Mouse (Mus musculus): ENCODE data around the gene Trmt2a.

Gene Trmt2a

DNA sequence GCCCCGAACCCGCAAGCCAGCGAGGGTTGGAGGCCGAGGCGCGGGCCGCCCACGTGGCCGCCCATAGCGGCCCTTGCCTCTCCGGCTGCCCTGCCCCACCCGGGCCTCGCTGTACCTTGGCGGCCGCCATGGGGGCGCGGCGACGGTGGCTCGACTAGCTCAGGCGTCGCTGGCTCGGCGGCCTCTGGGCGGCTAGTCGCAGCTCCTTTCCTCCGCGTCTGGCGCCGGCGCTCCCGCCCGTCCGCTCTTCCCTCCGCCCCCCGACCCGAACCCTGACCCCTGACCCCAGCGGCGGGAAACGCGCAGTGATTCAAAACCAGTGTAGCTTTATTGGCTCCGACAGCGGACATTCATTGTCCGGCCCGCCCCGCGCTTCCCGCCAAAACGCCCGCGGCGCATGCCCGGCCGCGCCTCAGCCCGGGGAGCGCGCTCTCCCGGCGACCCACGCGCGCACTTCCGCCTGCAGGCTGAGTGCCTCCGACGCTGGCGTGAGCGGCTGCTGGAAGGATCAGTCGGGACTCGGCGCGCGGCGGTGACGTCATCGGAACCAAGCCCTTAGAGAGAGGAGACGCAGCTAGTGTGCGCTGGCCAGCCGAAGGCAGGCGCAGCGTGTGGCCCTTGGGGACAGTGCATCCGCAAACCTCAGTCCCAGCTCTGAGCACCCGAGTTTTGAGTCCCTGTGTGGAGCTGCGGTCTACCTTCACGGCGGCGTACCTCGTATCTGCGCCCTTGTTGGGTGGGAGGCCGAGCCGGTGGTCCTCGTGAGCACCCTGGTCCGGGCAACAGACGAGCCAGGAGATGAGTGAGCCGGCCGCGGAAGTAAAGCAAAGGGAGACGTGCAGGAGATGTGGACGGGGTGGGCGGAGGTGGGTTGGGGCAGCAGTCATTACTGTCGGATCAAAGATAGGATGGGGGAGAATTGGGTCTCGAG lies at the start of gene Trmt2a, which contains the start of gene Ranbp1:
TSS of gene Trmt2a (plus strand) at position 247 of the 931 bp plus-strand sequence.
TSS of gene Ranbp1 (minus strand) at position 300 of the 931 bp plus-strand sequence.
- in situ Hi-C loops (cut with MboI; ENCODE audit: low sequenced_read_pairs): no loop called here

DNA sequence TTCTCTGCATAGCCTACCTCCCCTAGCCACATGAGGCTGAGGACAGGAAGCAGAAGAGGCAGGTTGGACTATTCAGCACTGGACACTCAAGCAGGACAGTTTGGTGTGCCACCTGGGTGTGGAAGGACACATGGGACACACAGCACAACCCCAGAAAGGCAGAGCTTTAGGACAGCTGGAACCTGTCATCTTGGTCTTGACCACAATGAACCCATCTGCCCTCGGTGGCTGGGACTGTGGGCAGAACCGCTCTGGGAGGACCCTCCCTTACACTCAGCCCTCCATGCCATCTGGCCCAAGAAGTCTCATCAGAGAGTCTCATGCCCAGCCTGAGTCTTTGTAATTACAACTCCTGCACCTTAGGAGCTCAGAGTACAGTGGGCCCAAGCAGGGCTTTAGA lies 48.4 kb upstream of the Trmt2a start:
- in situ Hi-C loops (cut with MboI; ENCODE audit: low sequenced_read_pairs): no loop called here

- in situ Hi-C loops (cut with MboI; ENCODE audit: low sequenced_read_pairs): no loop called here
Measured at GRCm38 (mm10) chr16:18201620-18202019, 46.9 kb upstream of the Trmt2a start.

DNA sequence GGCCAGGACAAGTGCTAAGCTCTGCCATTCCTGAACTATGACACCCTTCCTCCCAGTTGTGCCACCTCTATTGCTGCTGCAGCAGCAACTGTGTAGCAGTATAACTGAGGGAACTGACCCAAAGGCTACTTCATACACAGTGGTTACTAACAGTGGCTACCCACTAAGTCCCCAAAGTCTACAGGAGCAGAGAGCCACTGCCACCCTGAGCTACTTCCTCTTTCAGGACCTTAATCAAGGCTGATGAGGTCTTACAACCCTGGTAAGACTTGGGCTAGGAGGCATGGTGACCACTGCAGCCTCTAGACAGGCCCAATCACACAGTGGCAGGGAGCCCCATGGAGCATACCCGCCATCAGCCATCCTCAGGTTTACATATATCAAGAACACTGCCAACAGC lies 46.4 kb upstream of the Trmt2a start:
- in situ Hi-C loops (cut with MboI; ENCODE audit: low sequenced_read_pairs): no loop called here

DNA sequence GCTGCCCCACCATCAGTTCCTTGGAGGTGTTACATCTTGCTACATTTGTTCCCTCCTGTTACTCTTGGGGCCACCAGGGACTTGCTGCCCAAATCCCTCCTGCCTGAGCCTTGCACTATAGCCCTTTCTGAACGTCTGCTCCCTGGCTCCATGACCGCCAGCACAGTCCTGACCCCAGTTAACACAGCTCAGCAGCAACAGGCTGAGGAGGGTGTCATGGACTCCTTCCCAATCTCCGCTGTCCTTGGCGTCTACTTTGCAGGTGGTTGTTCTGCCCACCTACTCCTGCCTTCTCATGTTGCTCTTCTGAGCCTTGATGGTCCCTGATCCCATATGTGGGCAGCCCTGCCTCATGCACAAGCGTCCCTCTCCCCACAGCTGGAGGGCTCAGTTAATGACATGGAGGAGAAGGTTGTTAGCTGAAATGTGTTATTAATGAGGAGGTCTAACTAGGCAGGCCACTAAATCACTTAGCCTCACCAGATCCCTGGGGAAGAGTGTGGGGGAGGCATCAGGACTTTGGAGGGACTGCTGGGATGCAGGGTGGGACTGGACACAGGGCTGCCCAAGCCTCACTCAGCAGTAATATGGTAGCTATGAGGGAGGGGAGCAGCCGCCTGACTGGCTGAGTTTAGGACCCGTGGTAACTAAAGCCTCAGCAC lies 44.9 kb upstream of the Trmt2a start:
- in situ Hi-C loops (cut with MboI; ENCODE audit: low sequenced_read_pairs): no loop called here

GRCm38 (mm10) chr16:18210701-18211416 lies 37.6 kb upstream of the Trmt2a start:
- in situ Hi-C loops (cut with MboI; ENCODE audit: low sequenced_read_pairs): loop anchor here (10.0 kb wide), 1 partner anchor 106 kb away; no protein-coding TSS in a partner anchor

GRCm38 (mm10) chr16:18211417-18212171 lies 36.9 kb upstream of the Trmt2a start:
- in situ Hi-C loops (cut with MboI; ENCODE audit: low sequenced_read_pairs): loop anchor here (10.0 kb wide), 1 partner anchor 107 kb away; no protein-coding TSS in a partner anchor

GRCm38 (mm10) chr16:18213689-18214088 lies 34.8 kb upstream of the Trmt2a start:
- in situ Hi-C loops (cut with MboI; ENCODE audit: low sequenced_read_pairs): loop anchor here (10.0 kb wide), 1 partner anchor 109 kb away; no protein-coding TSS in a partner anchor

DNA sequence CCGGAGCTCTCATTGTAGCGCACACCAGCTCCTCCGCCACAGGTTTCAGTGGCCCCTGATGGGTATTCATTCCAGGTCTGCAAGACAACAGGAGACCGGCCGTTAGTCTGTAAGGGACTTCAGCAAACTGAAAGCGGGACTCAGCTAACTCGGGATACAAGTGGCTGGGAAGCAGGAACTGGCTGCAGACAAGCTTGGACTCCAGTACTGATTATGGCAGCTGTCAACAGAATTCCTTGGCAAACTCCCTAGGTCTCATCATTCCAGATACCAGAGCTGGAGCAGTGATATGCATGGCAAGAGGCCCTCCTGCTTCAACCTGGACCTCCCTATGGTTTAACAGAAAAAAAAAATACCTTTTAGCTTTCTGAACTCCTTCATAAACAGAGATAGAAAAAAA lies 33.6 kb upstream of the Trmt2a start:
- in situ Hi-C loops (cut with MboI; ENCODE audit: low sequenced_read_pairs): loop anchor here (10.0 kb wide), 1 partner anchor 110 kb away; no protein-coding TSS in a partner anchor

GRCm38 (mm10) chr16:18217579-18217978 lies 30.9 kb upstream of the Trmt2a start, which contains the start of gene Ccdc188:
Ccdc188 (plus strand) TSS chr16:18217879.
- in situ Hi-C loops (cut with MboI; ENCODE audit: low sequenced_read_pairs): loop anchor here (10.0 kb wide), 1 partner anchor 113 kb away; no protein-coding TSS in a partner anchor

DNA sequence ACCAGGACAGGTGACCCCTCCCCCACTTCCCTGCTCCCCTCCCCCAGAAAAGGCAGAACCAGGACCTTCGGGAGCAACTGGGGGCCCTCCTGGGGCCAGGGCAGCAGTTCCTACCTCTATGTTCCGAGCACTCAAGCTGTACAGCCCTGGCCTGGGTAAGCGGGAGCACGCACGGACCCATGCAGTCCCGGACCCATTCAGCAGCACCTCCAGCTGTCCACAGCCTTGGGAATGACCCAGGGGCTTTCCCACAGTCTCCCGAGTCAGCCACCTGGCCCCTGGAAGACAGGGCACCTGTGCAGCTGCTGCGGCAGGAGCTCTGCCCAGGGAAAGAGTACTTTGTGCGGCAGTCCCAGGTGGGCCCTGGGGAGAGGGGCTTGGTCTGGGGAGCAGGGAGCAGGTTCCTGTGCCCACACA lies 29.9 kb upstream of the Trmt2a start:
- in situ Hi-C loops (cut with MboI; ENCODE audit: low sequenced_read_pairs): loop anchor here (10.0 kb wide), 1 partner anchor 114 kb away; no protein-coding TSS in a partner anchor

- in situ Hi-C loops (cut with MboI; ENCODE audit: low sequenced_read_pairs): no loop called here
Measured at GRCm38 (mm10) chr16:18220001-18220400, 28.5 kb upstream of the Trmt2a start.

DNA sequence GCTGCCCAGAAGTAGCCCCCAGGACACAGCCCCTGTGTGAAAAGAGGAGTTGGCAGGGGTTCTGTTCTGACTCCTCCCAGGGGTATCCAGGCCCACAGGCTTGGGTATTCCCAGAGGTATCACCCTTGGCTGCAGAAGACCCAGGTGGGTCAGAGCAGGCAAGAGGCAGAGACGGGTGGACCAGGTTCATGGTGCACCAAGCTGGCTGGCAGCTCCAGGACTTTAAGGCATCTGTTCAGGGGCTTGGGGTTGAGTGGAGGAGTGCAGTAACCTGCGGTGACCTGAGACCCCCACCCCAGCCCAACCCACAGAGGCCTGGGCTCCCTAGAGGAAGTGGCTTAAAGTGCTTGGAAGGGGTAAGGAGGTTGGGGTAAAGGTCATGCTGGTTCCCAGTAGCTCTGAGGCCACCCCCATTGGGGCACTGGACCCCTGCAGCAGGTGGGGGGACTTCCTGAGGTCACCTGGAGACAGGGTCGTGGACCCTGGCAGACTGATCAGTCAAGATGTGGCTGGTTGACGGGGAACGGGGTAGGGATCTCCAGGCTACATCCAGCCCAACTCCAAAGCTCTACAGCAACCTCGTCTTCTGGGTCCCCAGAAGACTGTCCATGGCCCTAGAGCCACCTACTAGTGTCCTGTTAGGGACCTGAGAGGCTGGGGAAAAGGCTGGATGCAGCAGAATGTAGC lies 27.5 kb upstream of the Trmt2a start:
- in situ Hi-C loops (cut with MboI; ENCODE audit: low sequenced_read_pairs): no loop called here

GRCm38 (mm10) chr16:18221543-18221898 lies 27.0 kb upstream of the Trmt2a start:
- in situ Hi-C loops (cut with MboI; ENCODE audit: low sequenced_read_pairs): no loop called here

GRCm38 (mm10) chr16:18222188-18222587 lies 26.3 kb upstream of the Trmt2a start:
- in situ Hi-C loops (cut with MboI; ENCODE audit: low sequenced_read_pairs): no loop called here

- in situ Hi-C loops (cut with MboI; ENCODE audit: low sequenced_read_pairs): no loop called here
Measured at GRCm38 (mm10) chr16:18227187-18227586, 21.3 kb upstream of the Trmt2a start.

GRCm38 (mm10) chr16:18227897-18228422 lies 20.5 kb upstream of the Trmt2a start:
- in situ Hi-C loops (cut with MboI; ENCODE audit: low sequenced_read_pairs): no loop called here

DNA sequence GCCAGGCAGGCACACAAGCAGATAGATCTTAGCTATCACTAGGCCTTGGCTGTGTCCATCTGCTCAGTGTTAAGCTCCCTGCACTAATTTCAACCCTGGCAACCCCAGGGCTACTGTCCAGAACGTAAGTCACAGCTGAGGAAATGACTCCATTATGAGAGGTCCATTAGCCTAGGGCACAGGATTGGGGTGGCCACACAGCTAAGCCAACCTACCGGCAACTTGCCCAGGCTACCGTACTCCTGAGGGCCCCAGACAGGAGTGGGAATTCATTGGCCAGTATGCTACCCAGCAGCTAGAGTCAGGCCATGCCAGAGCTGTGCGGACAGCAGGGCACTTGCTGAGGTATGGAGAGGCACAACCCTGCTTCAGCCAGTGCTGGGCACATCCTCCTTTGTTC lies 19.6 kb upstream of the Trmt2a start:
- in situ Hi-C loops (cut with MboI; ENCODE audit: low sequenced_read_pairs): no loop called here

DNA sequence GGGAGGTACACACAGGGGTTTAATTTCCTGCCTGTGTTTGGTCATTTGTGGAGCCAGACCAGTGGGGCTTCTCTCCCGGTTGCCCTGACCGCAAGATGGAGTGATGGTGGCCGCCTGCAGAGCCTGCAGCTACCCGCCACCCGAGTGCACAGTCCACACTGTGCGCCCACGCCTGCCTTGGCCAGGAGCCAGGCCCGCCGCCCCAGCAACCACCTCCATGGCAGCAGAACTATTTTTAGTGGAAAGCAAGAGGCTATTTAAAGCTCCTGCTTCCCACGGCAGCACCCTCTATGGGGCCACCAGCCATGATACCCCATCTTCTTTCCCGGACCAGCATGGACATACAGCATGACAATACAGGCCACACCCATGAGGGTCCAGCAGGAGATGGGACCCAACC lies 18.9 kb upstream of the Trmt2a start:
- in situ Hi-C loops (cut with MboI; ENCODE audit: low sequenced_read_pairs): no loop called here
